Mouse (Mus musculus): ENCODE data around the gene Cyp2j13.
"Not testable (repeated sequence)": the region's sequence is repeated elsewhere in the genome, so short reads cannot be mapped to it uniquely, and the experiment has no call there.

Cyp2j13 gene

DNA sequence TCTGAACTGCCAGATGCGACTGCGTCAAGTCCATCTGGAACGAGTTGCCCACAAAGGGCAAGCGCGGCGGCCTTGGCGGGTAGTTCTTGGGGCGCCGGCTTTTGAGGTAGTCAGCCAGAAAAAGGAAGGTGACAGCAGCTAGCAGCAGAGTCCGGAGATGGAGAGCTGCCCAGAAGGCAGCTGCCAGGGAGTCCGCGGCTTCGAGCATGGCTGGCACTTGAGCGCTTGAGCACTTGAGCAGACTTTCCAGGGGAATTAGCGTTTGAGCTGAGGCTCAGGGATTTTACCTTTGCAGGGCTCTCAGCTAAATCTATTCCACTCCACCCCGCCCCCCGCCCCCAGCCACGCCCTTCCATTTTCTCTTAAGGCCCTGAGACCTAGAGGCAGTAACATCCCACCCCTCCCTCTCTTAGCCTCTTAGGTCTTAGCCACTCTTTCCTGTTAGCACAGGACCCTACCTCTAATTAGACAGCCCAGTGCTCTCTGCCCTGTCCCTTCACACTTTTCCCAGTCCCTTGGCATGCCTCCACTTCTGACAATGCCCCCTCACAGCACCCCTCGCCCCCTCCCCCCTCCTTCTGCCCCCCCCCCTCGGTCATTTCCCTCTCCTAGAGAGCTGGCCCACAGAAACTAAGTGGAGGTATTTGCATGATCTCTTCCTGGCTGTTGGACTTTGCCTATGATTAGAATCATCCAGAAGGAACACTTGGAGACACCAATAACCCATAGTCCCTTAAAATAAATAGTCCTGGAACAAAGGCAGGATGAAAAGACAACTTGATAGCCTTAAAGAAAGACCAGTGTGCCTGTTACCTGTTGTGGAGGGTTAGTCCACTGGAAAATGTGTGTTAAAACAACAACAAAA lies at the start of gene Cyp2j13:
Gene Cyp2j13, minus strand, starts transcription at position 286 of the 865 bp plus-strand sequence.
- DNase-seq (ENCODE audit: low read depth), result no peak

DNA sequence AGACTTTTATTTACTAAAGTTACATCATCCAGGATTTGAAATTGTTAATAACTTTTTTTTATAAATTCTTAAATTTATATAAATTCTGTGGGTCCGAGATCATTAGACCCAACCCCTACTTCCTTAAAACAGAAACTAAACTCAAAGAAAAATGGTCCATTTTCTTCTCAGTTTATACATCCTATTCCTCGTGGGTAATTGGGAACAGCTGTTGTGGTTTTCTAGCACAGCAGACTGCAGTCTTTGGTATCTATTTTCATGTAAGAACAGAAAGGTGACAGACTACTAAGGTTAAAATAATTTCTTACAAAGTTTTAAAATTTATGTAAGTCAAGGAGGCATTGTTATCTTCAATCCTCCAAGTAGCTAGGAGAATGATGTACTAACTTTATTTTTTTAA lies 19.5 kb upstream of the Cyp2j13 start:
- no peak for DNase-seq (ENCODE audit: low read depth)

DNA sequence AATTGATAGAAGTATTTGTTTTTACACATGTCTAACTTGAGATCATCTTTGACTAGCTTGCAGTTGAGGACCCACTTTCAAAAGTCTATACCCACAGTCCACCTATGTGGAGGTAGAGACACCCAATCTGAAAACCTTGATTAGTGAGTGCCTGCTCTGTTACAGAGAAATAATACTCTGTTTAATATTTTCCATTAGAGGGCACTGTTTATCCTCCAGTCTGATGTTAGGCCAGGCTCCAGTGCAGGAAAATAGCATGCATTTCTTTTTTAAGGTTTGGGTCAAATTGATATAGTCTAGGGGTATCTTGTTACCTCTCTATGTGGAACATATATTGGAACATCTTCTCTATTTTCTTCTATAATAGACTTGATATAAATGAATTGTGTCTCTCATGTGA lies 14.5 kb upstream of the Cyp2j13 start:
- no peak for DNase-seq (ENCODE audit: low read depth)

DNA sequence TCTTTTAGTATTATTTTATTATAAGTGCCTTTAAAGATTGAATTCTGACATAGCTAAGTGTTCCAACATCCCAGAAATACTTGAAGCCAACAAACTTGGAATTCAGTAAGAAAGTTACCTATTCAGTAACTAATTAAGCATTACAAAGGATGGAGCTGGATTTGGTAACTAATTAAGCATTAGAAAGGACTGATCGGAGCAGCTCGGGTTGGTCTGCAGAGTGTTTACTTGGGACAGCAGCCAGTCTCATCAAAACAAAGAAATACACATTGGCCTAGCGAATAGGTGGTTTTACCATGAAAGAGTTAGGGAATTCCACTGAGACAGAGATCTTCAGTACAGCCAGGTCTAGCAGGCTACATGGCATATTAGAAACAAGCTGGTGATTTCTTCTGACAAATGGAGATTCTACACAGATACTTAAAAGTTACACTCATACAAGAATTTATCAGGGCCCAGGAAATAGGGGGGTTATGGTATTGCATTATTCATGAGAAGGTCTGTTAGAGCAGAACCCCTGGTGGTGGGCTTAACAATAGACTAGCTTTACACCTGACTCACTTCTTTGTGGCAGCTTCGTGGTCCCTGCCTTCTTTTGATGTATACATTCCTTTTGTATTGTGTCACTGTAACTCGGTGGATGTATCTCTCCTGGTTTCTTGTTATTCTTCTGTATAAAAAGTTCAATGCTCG lies 12.2 kb upstream of the Cyp2j13 start:
- not testable (repeated sequence) for DNase-seq (ENCODE audit: low read depth)

DNA sequence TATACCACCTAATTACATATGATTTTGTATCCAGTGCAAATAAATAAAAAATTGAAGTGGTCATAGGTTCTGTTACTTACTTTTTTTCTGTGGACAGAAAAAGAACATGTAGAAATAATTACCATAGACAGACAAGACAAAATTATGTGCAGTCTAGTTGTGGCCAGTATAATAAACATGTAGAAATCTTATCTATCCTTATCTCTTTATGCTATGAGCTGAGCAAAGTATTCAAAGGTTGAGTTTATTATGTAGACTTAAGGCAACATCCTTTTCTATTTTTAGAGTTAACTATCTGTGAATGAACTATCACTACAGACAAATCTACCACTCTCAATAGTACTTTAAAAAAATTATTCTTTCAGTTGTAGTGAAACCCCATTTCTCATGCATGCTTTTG lies 962 bp upstream of the Cyp2j13 start:
- no peak for DNase-seq (ENCODE audit: low read depth)

DNA sequence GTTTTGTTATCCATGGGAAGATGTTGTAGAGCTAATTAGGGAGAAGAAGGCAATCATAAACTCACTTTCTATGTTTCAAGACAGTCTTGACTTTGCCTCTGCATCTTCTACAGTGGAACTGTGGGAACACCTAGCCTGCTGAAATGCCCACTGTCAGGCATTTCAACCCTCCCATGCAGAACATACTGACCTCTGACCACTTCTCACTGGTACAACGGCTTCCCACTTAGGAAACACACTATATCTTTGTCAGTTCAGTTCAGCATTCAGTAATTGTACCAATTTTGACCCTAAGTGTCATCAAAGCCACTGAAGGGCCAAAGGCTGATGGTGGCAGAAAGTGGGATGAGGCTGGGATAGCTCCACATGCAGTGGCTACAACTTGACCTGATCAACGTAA lies 15.3 kb downstream of the Cyp2j13 start:
- no peak for DNase-seq (ENCODE audit: low read depth)

DNA sequence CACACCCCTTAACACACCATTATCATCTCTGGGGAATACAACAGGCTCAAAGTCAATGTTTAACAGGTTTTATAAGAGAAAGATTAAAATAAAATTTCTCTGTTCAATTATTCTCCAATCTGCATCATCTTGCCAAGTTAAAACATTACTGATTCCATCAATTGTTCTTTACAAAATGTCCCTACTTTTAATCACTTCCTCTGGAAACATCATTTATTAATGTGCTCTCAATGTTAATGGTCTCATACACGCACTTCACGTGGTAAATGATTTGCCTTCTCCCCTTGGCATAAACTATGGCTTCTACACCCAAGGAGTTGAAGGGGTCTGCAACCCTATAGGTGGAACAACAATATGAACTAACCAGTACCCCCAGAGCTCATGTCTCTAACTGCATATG lies 17.2 kb downstream of the Cyp2j13 start:
- DNase-seq (ENCODE audit: low read depth), result no peak

DNA sequence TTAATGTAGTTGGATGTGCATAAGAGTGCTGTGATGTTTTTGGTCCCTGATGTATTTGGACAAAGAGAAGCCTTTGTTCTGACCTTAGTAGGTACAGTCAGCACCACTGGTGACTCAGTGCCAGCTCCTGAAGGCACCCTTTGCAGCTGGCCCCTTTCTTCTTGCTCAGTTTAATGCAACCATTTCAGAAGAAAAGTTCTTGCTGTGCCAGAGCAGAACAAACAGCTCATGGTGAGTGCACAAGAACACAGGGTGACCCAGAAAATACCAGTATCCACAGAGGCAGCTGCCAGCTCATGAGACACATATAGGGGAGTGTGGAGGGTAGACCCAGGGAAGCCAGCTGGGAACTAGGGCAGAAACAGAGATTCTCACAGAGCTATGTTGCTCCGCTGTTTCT lies 48.9 kb downstream of the Cyp2j13 start:
- no peak for DNase-seq (ENCODE audit: low read depth)

DNA sequence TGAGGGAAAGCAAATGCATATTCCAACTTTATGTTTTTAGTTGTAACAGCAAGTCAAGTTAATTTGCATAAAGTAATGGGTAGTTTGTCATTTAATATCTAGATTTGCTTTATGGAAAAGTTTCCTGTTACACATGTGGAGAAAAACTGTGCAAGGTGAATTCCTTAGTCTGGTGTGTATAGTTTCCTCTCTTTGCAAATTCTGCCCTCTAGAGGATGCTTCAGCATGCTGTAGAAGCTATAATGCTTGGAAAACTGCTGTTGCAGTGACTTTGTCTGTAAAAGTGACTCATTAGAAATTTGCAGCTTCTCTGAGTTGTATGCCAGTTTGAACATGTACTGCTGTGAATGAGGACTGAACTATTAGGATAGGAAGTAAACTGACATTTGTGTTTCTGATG lies 54.5 kb downstream of the Cyp2j13 start:
- no peak for DNase-seq (ENCODE audit: low read depth)

DNA sequence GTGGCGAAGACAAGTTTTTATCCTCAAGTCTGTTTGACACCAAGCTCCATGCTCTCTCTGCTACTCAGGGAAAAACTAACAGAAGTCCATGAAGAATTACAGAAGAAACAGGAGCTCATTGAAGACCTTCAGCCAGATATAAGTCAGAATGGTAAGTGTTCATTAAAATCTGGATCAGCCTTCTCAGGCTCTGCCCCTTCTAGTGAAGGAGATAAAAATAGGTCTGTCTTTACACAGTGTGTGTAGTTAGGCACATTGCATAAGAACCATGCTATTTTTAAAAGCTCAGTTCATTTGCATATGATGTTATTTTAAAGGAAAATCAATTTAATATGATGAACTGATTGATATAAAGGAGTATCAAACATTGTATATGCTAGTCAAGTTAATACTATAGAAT lies 60.5 kb downstream of the Cyp2j13 start:
- no peak for DNase-seq (ENCODE audit: low read depth)

DNA sequence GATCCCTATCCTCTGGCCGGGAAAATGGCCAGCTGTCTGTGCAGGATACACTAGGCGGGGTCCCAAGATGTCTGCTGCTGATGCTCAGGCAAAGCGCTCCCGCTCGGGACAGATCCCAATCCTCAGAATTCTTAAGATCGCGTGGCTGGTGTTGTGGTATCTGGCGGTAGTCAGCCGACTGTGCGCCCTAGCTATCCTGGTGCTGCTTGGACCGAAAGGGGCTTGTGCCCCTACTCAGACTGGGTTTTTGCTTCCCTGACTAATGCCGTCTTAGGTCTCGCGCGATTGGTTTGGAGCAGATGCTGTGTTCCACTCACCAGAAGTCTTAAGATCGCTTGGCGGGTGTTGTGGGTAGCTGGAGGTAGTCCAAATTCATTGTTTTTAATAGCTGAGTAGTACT lies 95.1 kb downstream of the Cyp2j13 start:
- DNase-seq (ENCODE audit: low read depth), result not testable (repeated sequence)

Measured in c-Kit-positive CD71-positive TER-119-negative erythroid progenitor cells, embryonic 14.5 days (primary cell).